Mouse (Mus musculus): Measurements from ENCODE around the gene Tbc1d22b.

- TF ChIP-seq CHD1 (IDR thresholded peaks at IDR 0.05; ENCODE audit: low read depth, low read length) (no peak), CTCF (IDR thresholded peaks at IDR 0.05 in 2 of 3, conservative IDR thresholded peaks at IDR 0.05 in 1 of 3; ENCODE audit: control insufficient read depth in 1 of 3, insufficient read depth in 1 of 3, low read depth in 2 of 3, low read length in 3 of 3, poor library complexity in 1 of 3, severe bottlenecking in 1 of 3) (peak; percentile 47 to 67 (median 58)), POLR2AphosphoS2 (IDR thresholded peaks at IDR 0.05; ENCODE audit: low read length) (no peak), JUND (IDR thresholded peaks at IDR 0.05; ENCODE audit: low read depth, low read length) (no peak), HCFC1 (IDR thresholded peaks at IDR 0.05; ENCODE audit: low read depth, low read length) (no peak), POLR2A (IDR thresholded peaks at IDR 0.05; ENCODE audit: control insufficient read depth in 1 of 2, insufficient read depth in 1 of 2, low read depth in 1 of 2, low read length in 2 of 2, poor library complexity in 1 of 2) (no peak), SIN3A (IDR thresholded peaks at IDR 0.05; ENCODE audit: low read length) (no peak)
These were observed 18.3 kb upstream of the Tbc1d22b start for GRCm38 (mm10) chr17:29531278-29531677.

Measured in MEL (cell line).